Mouse (Mus musculus): ENCODE measurements around the gene Ano9. TPM values are rescaled to one million over a fixed set of nuclear protein-coding genes. Genes with fewer than 3 reads are reported as not detected.

The Ano9 gene
- polyA plus RNA-seq, 1 experiment from 2014 or later: 0.21 TPM

GRCm38 (mm10) chr7:141143861-141144260 is 26.3 kb upstream of the Ano9 start:
- no peaks in the 10 kb centered on the region; the same call in 1 of the 2 replicates for H3K36me3 ChIP-seq (ENCODE audit: control insufficient read depth, insufficient read depth, low read length)
- no peaks in the 10 kb centered on the region for H3K27me3 ChIP-seq (ENCODE audit: control insufficient read depth, insufficient read depth, low read length)
- no peak overlapping the region for H3K27ac ChIP-seq (ENCODE audit: low read depth, low read length)
- H3K4me2 ChIP-seq (ENCODE audit: low read depth, low read length, severe bottlenecking): no peak overlapping the region
- H3K9me3 ChIP-seq (ENCODE audit: control insufficient read depth, low read length): no peaks in the 10 kb centered on the region
- H3K9ac ChIP-seq (ENCODE audit: low read length): no peak overlapping the region
- no peaks in the 10 kb centered on the region for H3K4me1 ChIP-seq (replicated peaks; ENCODE audit: control insufficient read depth, insufficient read depth, low read length)
- 86% methylated on average over 2 of the region's 2 CpGs for WGBS
- no peak overlapping the region for H3K4me3 ChIP-seq (ENCODE audit: low read depth, low read length)
- DNase-seq (ENCODE audit: low spot score) (no peak), ATAC-seq (replicated peaks; ENCODE audit: low FRiP score) (no peak)

- H3K27ac ChIP-seq (ENCODE audit: low read depth, low read length): no peak overlapping the region
Measured at GRCm38 (mm10) chr7:141143112-141143511, 25.5 kb upstream of the Ano9 start.

GRCm38 (mm10) chr7:141141326-141141725 is 23.7 kb upstream of the Ano9 start:
- ATAC-seq (replicated peaks; ENCODE audit: low FRiP score): no peak
- Histone ChIP-seq H3K9ac (ENCODE audit: low read length) (no peak overlapping the region), H3K4me1 (replicated peaks; ENCODE audit: control insufficient read depth, insufficient read depth, low read length) (no peaks in the 10 kb centered on the region), H3K4me2 (ENCODE audit: low read depth, low read length, severe bottlenecking) (no peak overlapping the region), H3K9me3 (ENCODE audit: control insufficient read depth, low read length) (no peaks in the 10 kb centered on the region), H3K4me3 (ENCODE audit: low read depth, low read length) (no peak overlapping the region), H3K27ac (ENCODE audit: low read depth, low read length) (no peak overlapping the region), H3K27me3 (ENCODE audit: control insufficient read depth, insufficient read depth, low read length) (no peaks in the 10 kb centered on the region), H3K36me3 (ENCODE audit: control insufficient read depth, insufficient read depth, low read length) (no peaks in the 10 kb centered on the region; the same call in 1 of the 2 replicates)
- no peak for DNase-seq (ENCODE audit: low spot score)
- WGBS: 90% methylated on average over 4 of the region's 4 CpGs

More at GRCm38 (mm10) chr7:141143112-141143511, 25.5 kb upstream of the Ano9 start:
- H3K4me2 ChIP-seq (ENCODE audit: low read depth, low read length, severe bottlenecking): no peak overlapping the region
- no peaks in the 10 kb centered on the region for H3K27me3 ChIP-seq (ENCODE audit: control insufficient read depth, insufficient read depth, low read length)
- WGBS: 48% methylated on average over 5 of the region's 5 CpGs
- H3K4me3 ChIP-seq (ENCODE audit: low read depth, low read length): no peak overlapping the region
- H3K9ac ChIP-seq (ENCODE audit: low read length): no peak overlapping the region
- no peaks in the 10 kb centered on the region for H3K9me3 ChIP-seq (ENCODE audit: control insufficient read depth, low read length)
- no peaks in the 10 kb centered on the region; the same call in 1 of the 2 replicates for H3K36me3 ChIP-seq (ENCODE audit: control insufficient read depth, insufficient read depth, low read length)
- H3K4me1 ChIP-seq (replicated peaks; ENCODE audit: control insufficient read depth, insufficient read depth, low read length): no peaks in the 10 kb centered on the region
- ATAC-seq (replicated peaks; ENCODE audit: low FRiP score): no peak
- DNase-seq (ENCODE audit: low spot score): no peak

GRCm38 (mm10) chr7:141131904-141132755 is 14.5 kb upstream of the Ano9 start:
- no peak for ATAC-seq (replicated peaks; ENCODE audit: low FRiP score)
- H3K9me3 ChIP-seq (ENCODE audit: control insufficient read depth, low read length): no peaks in the 10 kb centered on the region
- no peak overlapping the region for H3K27ac ChIP-seq (ENCODE audit: low read depth, low read length)
- no peaks in the 10 kb centered on the region for H3K27me3 ChIP-seq (ENCODE audit: control insufficient read depth, insufficient read depth, low read length)
- DNase-seq (ENCODE audit: low spot score): no peak
- WGBS: 60% methylated on average over 12 of the region's 12 CpGs
- H3K4me3 ChIP-seq (ENCODE audit: low read depth, low read length): peak overlapping the region; percentile 75
- H3K4me2 ChIP-seq (ENCODE audit: low read depth, low read length, severe bottlenecking): peak overlapping the region; percentile 76
- H3K9ac ChIP-seq (ENCODE audit: low read length): peak overlapping the region; percentile 79
- peaks cover 4% of the 10 kb centered on the region; the same call in 1 of the 2 replicates for H3K4me1 ChIP-seq (replicated peaks; ENCODE audit: control insufficient read depth, insufficient read depth, low read length)
- H3K36me3 ChIP-seq (ENCODE audit: control insufficient read depth, insufficient read depth, low read length): peaks cover 3% of the 10 kb centered on the region; the same call in 1 of the 2 replicates

- Histone ChIP-seq H3K27me3 (ENCODE audit: control insufficient read depth, insufficient read depth, low read length) (no peaks in the 10 kb centered on the region), H3K4me2 (ENCODE audit: low read depth, low read length, severe bottlenecking) (peak overlapping the region; percentile 76), H3K27ac (ENCODE audit: low read depth, low read length) (no peak overlapping the region), H3K36me3 (ENCODE audit: control insufficient read depth, insufficient read depth, low read length) (peaks cover 3% of the 10 kb centered on the region; the same call in 1 of the 2 replicates), H3K4me1 (replicated peaks; ENCODE audit: control insufficient read depth, insufficient read depth, low read length) (peaks cover 4% of the 10 kb centered on the region; the same call in 1 of the 2 replicates), H3K9me3 (ENCODE audit: control insufficient read depth, low read length) (no peaks in the 10 kb centered on the region), H3K9ac (ENCODE audit: low read length) (peak overlapping the region; percentile 79), H3K4me3 (ENCODE audit: low read depth, low read length) (peak overlapping the region; percentile 75)
- peak; percentile 99 for ATAC-seq (replicated peaks; ENCODE audit: low FRiP score)
- DNase-seq (ENCODE audit: low spot score): peak; percentile 98
- under 1% methylated on average over 59 of the region's 59 CpGs for WGBS
Measured at GRCm38 (mm10) chr7:141131024-141131820, 13.6 kb upstream of the Ano9 start.

- no peaks in the 10 kb centered on the region for H3K4me1 ChIP-seq (replicated peaks; ENCODE audit: control insufficient read depth, insufficient read depth, low read length)
- no peaks in the 10 kb centered on the region for H3K36me3 ChIP-seq (ENCODE audit: control insufficient read depth, insufficient read depth, low read length)
- H3K9me3 ChIP-seq (ENCODE audit: control insufficient read depth, low read length): no peaks in the 10 kb centered on the region
- peak overlapping the region; percentile 64 for H3K4me2 ChIP-seq (ENCODE audit: low read depth, low read length, severe bottlenecking)
- WGBS: 3% methylated on average over 15 of the region's 15 CpGs
- H3K27me3 ChIP-seq (ENCODE audit: control insufficient read depth, insufficient read depth, low read length): no peaks in the 10 kb centered on the region
- H3K9ac ChIP-seq (ENCODE audit: low read length): peak overlapping the region; percentile 59
- peak overlapping the region; percentile 59 for H3K27ac ChIP-seq (ENCODE audit: low read depth, low read length)
- ATAC-seq (replicated peaks; ENCODE audit: low FRiP score): no peak
- H3K4me3 ChIP-seq (ENCODE audit: low read depth, low read length): peak overlapping the region; percentile 43
- no peak for DNase-seq (ENCODE audit: low spot score)
Measured at GRCm38 (mm10) chr7:141123517-141123856, 5.9 kb upstream of the Ano9 start.

GRCm38 (mm10) chr7:141122689-141123516 is 5.3 kb upstream of the Ano9 start:
- Histone ChIP-seq H3K9ac (ENCODE audit: low read length) (peak overlapping the region; percentile 59), H3K27me3 (ENCODE audit: control insufficient read depth, insufficient read depth, low read length) (no peaks in the 10 kb centered on the region), H3K4me2 (ENCODE audit: low read depth, low read length, severe bottlenecking) (peak overlapping the region; percentile 64), H3K4me3 (ENCODE audit: low read depth, low read length) (peak overlapping the region; percentile 43), H3K27ac (ENCODE audit: low read depth, low read length) (peak overlapping the region; percentile 59), H3K9me3 (ENCODE audit: control insufficient read depth, low read length) (no peaks in the 10 kb centered on the region), H3K36me3 (ENCODE audit: control insufficient read depth, insufficient read depth, low read length) (no peaks in the 10 kb centered on the region), H3K4me1 (replicated peaks; ENCODE audit: control insufficient read depth, insufficient read depth, low read length) (no peaks in the 10 kb centered on the region)
- ATAC-seq (replicated peaks; ENCODE audit: low FRiP score) (peak; percentile 97), DNase-seq (ENCODE audit: low spot score) (peak; percentile 97)
- WGBS: 1% methylated on average over 29 of the region's 29 CpGs

- peak within 1 kb of the TSS; percentile 59 for H3K9ac ChIP-seq (ENCODE audit: low read length)
- peak within 1 kb of the TSS; percentile 59; the same call in 1 of the 2 replicates for H3K27ac ChIP-seq (ENCODE audit: low read depth, low read length)
- H3K9me3 ChIP-seq (ENCODE audit: control insufficient read depth, low read length): no peaks in the 10 kb centered on the region
- peak within 1 kb of the TSS; percentile 43 for H3K4me3 ChIP-seq (ENCODE audit: low read depth, low read length)
- WGBS: 53% methylated on average over 14 of the region's 14 CpGs
- H3K4me2 ChIP-seq (ENCODE audit: low read depth, low read length, severe bottlenecking): peak within 1 kb of the TSS; percentile 64
- no peaks in the 10 kb centered on the region; the same call in 1 of the 2 replicates for H3K27me3 ChIP-seq (ENCODE audit: control insufficient read depth, insufficient read depth, low read length)
- H3K4me1 ChIP-seq (replicated peaks; ENCODE audit: control insufficient read depth, insufficient read depth, low read length): no peaks in the 10 kb centered on the region
- ATAC-seq (replicated peaks; ENCODE audit: low FRiP score): no peak
- no peak for DNase-seq (ENCODE audit: low spot score)
- no peaks in the 10 kb centered on the region for H3K36me3 ChIP-seq (ENCODE audit: control insufficient read depth, insufficient read depth, low read length)
Measured at GRCm38 (mm10) chr7:141122245-141122644, 4.6 kb upstream of the Ano9 start, which contains the start of gene Ptdss2. Gene Ptdss2, plus strand, starts transcription at chr7:141122382.
